Mouse (Mus musculus) gastrocnemius, postnatal 4 days (tissue): ENCODE measurements around the gene Tmcc2. TPM values are rescaled to one million over a fixed set of nuclear protein-coding genes. Genes with fewer than 3 reads are reported as not detected.
A peak's percentile ranks its signal among the peaks of the same experiment; 100 is the strongest.

Experiments used
- DNase-seq, 2 experiments: peaks; one replicate each; pipeline ENCODE4 v3.0.0; 2021 to 2022; ENCODE audit warnings: low spot score in 2 of 2, mixed read lengths in 2 of 2
- total RNA-seq, 2 experiments: library from RNA; stranded (reverse); gene quantifications; 2 replicates each; pipeline ENCODE4 v1.2.3; 2021

The Tmcc2 gene
- total RNA-seq, 2 experiments from 2014 or later = 27.0 to 29.6 TPM

GRCm38 (mm10) chr1:132317894-132318863 lies 72.9 kb downstream of the Tmcc2 start:
- no peak for DNase-seq

GRCm38 (mm10) chr1:132317413-132317812 lies 73.7 kb downstream of the Tmcc2 start:
- no peak for DNase-seq

- no peak for DNase-seq
Observed at GRCm38 (mm10) chr1:132316625-132316994, 74.5 kb downstream of the Tmcc2 start.

GRCm38 (mm10) chr1:132315889-132316624 lies 75.0 kb downstream of the Tmcc2 start, which contains the start of gene Nuak2:
Gene Nuak2, plus strand, starts transcription at chr1:132316126.
- peak; percentile 52 to 82 for DNase-seq

GRCm38 (mm10) chr1:132312703-132313102 lies 78.4 kb downstream of the Tmcc2 start:
- no peak for DNase-seq

- no peak for DNase-seq
Observed at GRCm38 (mm10) chr1:132312043-132312442, 79.0 kb downstream of the Tmcc2 start.

- DNase-seq = no peak
Observed at GRCm38 (mm10) chr1:132311174-132311859, 79.8 kb downstream of the Tmcc2 start.

GRCm38 (mm10) chr1:132310754-132311153 lies 80.3 kb downstream of the Tmcc2 start:
- no peak for DNase-seq

GRCm38 (mm10) chr1:132308674-132309073 lies 82.4 kb downstream of the Tmcc2 start:
- no peak for DNase-seq

- DNase-seq = no peak
Observed at GRCm38 (mm10) chr1:132307962-132308361, 83.1 kb downstream of the Tmcc2 start.

- DNase-seq = no peak
Observed at GRCm38 (mm10) chr1:132306808-132307207, 84.3 kb downstream of the Tmcc2 start.

Other genes starting within 250 kb of the Tmcc2 start
- gene Lemd1, start 199.8 kb downstream of the Tmcc2 start, total RNA-seq = under 1 TPM; 0.62 to 0.64 TPM
- gene AC124108.1, start 199.8 kb downstream of the Tmcc2 start, total RNA-seq = under 1 TPM; 0.49 to 0.57 TPM
- gene Gm10188, start 161.5 kb downstream of the Tmcc2 start, total RNA-seq = not detected
- gene Klhdc8a, start 92.7 kb downstream of the Tmcc2 start, total RNA-seq = under 1 TPM; 0.49 to 0.98 TPM
- gene Nuak2, start 75.2 kb downstream of the Tmcc2 start, total RNA-seq = 1 to 10 TPM; 2.8 to 2.9 TPM
- gene Dstyk, start 26.3 kb upstream of the Tmcc2 start, total RNA-seq = 10 to 100 TPM; 20.9 to 22.0 TPM
- gene Rbbp5, start 86.1 kb upstream of the Tmcc2 start, total RNA-seq = 10 to 100 TPM; 24.8 to 25.0 TPM
- 1 to 10 TPM; 1.7 to 2.3 TPM for gene Tmem81, start 114.9 kb upstream of the Tmcc2 start, total RNA-seq
- under 1 TPM; 0.12 to 0.18 TPM for gene Cntn2, start 152.0 kb upstream of the Tmcc2 start, total RNA-seq